Mouse (Mus musculus): ENCODE measurements at regions not wholly inside any gene's neighbourhood (a gene's known extent, or its start where the extent isn't known, plus 50 kb on each side); places are given as distances from the start of the nearest gene placed in this dataset.
A peak's percentile ranks its signal among the peaks of the same experiment; 100 is the strongest.

DNA sequence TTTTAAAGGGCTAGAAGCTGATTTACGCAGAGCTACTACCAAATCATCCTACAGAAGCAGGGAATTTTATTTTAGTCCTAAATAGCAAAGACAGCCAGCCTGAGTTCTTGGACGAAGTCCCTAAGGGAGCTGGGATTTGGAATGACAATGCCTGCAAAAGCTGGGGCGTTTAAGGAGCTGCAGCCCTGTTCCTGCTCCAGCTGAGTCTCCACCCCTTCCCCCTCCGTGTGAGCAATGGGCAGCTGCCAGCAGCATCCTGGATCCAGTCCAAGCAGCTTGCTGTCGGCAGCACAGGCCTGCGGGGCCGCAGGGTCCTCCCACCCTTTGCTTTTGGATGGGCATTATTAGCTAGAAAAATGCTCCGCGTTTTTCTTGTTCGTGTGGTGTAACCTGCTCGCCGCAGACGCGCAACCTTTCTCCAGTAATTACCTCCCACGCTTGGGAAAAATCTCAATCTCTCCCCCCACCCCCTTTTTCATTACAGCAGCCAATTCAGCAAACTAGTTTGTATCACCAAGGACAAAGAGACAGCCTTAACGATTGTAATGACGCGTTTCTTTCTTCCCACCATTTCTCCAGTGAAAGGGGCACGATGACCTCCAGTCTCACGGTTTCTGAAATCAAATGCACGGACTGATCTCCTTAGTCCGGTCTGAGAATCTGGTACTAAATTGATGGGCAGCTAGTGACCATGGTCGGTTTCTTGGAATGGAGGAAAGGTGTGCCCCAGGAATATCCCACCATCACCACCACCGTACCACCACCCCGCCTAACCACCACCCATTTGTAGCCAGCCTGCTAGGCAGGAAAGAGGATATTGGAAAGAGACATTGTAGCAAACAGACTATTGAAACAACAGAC, 78.5 kb upstream of the Med14 start:
- Histone ChIP-seq H3K4me1 (ENCODE audit: control insufficient read depth, insufficient read depth, low read length) (peaks cover 3% of the 10 kb centered on the region; the same call in 1 of the 2 replicates), H3K4me3 (ENCODE audit: insufficient read depth, low read length) (peak overlapping the region; percentile 42; the same call in 1 of the 2 replicates), H3K27ac (ENCODE audit: insufficient read depth, low read length) (peak overlapping the region; percentile 93)
- TF ChIP-seq CTCF (IDR thresholded peaks at IDR 0.05; ENCODE audit: borderline replicate concordance, insufficient read depth, low read length), result no peak
- TF ChIP-seq POLR2A (IDR thresholded peaks at IDR 0.05; ENCODE audit: low read depth, low read length), result no peak

DNA sequence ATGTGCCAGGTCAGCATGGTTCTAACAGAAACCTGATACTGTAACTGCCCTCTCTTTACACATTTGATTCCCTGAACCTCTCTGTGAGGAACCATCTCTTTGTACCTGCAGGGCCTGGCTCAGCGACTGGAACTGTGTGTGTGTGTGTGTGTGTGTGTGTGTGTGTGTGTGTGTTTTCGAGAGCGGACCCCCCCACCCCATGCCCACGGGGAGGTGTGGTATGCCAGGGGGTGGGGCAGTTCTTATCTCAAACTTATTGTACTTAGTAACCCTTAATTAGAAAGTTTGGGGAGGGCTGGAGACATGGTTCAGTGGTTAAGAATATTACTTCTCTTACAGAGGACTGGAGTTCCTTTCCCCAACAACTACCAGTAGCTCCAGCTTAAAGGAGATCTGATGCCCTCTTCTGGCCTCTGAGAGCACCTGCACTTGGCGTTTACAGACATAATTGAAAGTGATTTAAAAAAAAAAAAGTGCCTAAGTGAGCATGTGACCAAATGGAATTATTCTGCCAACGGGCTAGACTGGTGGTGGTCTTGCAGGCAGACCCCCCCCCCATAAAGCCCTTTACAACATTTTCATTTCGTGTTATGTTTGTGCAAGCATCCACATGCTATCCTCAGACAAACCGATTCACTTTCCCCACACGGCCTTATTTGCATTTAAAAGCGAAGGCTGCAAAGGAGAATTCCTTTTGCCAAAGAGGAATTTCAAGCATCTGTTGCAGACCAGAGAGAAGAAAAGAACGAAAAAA, 77.7 kb upstream of the Med14 start:
- H3K4me3 ChIP-seq (ENCODE audit: insufficient read depth, low read length), result peak overlapping the region; percentile 42

DNA sequence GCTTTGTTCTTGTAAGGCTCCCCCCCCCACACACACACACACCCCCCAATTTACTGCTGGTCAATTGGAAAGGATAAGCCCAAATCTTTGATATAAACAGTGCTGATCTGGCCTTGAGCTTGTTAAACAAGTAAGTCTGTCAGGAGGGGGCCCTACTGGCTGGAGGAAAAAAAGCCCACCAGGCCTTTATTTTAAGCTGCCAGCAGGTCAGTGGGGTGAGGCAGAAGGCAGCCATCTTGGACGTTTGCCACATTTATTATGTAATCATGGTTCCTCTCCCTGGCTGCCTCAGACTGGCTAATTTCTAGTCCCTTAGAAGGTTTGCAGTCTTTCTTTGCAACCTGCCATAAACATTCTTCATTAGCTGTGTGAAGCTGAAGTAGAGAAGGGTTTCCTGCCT, 75.9 kb upstream of the Med14 start:
- no peak overlapping the region for H3K27ac ChIP-seq (ENCODE audit: insufficient read depth, low read length)
- TF ChIP-seq CTCF (IDR thresholded peaks at IDR 0.05; ENCODE audit: borderline replicate concordance, insufficient read depth, low read length), result no peak
- no peak for TF ChIP-seq POLR2A (IDR thresholded peaks at IDR 0.05; ENCODE audit: low read depth, low read length)
- no peak overlapping the region for H3K4me3 ChIP-seq (ENCODE audit: insufficient read depth, low read length)
- peaks cover 3% of the 10 kb centered on the region; the same call in 1 of the 2 replicates for H3K4me1 ChIP-seq (ENCODE audit: control insufficient read depth, insufficient read depth, low read length)

More for the DNA sequence above, 77.7 kb upstream of the Med14 start:
- H3K27ac ChIP-seq (ENCODE audit: insufficient read depth, low read length), result peak overlapping the region; percentile 93
- no peak for TF ChIP-seq CTCF (IDR thresholded peaks at IDR 0.05; ENCODE audit: borderline replicate concordance, insufficient read depth, low read length)
- no peak for TF ChIP-seq POLR2A (IDR thresholded peaks at IDR 0.05; ENCODE audit: low read depth, low read length)
- H3K4me1 ChIP-seq (ENCODE audit: control insufficient read depth, insufficient read depth, low read length), result peaks cover 3% of the 10 kb centered on the region; the same call in 1 of the 2 replicates

DNA sequence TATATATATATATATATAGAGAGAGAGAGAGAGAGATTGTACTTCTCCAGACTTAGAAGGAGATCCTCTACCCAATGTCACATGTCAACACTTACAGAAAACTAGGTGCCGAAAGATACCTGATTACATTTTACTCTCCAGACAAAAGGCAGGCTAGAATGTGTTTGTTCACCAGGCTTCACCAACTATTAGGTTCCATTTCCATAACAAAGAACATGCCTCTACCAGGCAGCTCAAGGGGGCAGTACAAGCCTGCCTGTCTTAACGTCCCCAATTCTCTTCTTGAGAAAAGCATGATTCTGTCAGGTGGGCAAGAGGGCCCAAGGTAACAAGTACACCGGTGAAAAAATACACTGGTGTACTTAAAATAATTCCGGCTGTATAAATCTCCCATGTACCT, 72.8 kb upstream of the Med14 start:
- H3K27ac ChIP-seq (ENCODE audit: insufficient read depth, low read length), result no peak overlapping the region
- no peaks in the 10 kb centered on the region for H3K4me1 ChIP-seq (ENCODE audit: control insufficient read depth, insufficient read depth, low read length)
- no peak for TF ChIP-seq CTCF (IDR thresholded peaks at IDR 0.05; ENCODE audit: borderline replicate concordance, insufficient read depth, low read length)
- TF ChIP-seq POLR2A (IDR thresholded peaks at IDR 0.05; ENCODE audit: low read depth, low read length), result no peak
- H3K4me3 ChIP-seq (ENCODE audit: insufficient read depth, low read length), result no peak overlapping the region

DNA sequence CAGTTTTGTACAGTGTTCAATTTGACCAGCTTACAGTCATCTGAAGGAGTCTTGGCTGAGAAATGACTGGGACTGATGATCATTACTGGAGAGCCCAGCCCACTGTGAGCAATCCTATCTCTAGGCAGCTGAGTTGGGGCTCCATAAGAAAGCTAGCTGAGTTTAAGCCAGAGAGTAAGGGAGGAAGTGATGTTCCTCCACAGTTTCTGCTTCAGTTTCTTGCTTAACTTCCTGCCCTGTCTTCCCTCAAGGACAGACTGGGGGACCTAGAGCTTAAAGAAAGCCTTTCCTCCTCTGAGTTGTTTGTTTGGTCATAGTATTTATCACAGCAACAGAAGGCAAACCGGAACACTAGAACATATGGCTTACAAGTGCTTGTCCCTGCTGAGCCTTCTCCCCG, 70.8 kb upstream of the Med14 start:
- TF ChIP-seq CTCF (IDR thresholded peaks at IDR 0.05; ENCODE audit: borderline replicate concordance, insufficient read depth, low read length) (no peak), POLR2A (IDR thresholded peaks at IDR 0.05; ENCODE audit: low read depth, low read length) (no peak)
- Histone ChIP-seq H3K27ac (ENCODE audit: insufficient read depth, low read length) (no peak overlapping the region), H3K4me3 (ENCODE audit: insufficient read depth, low read length) (no peak overlapping the region), H3K4me1 (ENCODE audit: control insufficient read depth, insufficient read depth, low read length) (no peaks in the 10 kb centered on the region)

DNA sequence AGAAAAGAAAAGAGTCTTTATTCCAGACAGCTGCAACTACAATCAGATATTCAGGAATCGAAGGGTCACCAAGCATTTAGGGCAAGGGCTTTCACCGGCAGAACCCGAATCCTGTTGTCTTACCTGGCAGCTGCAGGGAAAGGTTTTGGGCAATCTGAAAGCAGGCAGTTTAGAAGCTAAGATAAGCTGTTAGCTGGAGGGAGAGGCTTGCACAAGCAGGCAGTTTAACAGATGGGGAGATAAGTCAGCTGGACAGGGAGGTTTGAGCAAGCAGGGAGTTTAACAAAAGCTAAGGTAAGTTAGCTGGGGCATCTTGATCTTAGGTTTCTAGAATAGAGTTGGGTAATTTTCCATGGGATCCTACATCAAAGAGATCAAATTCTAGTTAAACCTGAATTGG, 67.3 kb upstream of the Med14 start:
- H3K4me3 ChIP-seq (ENCODE audit: insufficient read depth, low read length), result no peak overlapping the region
- H3K4me1 ChIP-seq (ENCODE audit: control insufficient read depth, insufficient read depth, low read length), result no peaks in the 10 kb centered on the region
- no peak overlapping the region for H3K27ac ChIP-seq (ENCODE audit: insufficient read depth, low read length)
- TF ChIP-seq POLR2A (IDR thresholded peaks at IDR 0.05; ENCODE audit: low read depth, low read length), result no peak
- TF ChIP-seq CTCF (IDR thresholded peaks at IDR 0.05; ENCODE audit: borderline replicate concordance, insufficient read depth, low read length), result no peak

DNA sequence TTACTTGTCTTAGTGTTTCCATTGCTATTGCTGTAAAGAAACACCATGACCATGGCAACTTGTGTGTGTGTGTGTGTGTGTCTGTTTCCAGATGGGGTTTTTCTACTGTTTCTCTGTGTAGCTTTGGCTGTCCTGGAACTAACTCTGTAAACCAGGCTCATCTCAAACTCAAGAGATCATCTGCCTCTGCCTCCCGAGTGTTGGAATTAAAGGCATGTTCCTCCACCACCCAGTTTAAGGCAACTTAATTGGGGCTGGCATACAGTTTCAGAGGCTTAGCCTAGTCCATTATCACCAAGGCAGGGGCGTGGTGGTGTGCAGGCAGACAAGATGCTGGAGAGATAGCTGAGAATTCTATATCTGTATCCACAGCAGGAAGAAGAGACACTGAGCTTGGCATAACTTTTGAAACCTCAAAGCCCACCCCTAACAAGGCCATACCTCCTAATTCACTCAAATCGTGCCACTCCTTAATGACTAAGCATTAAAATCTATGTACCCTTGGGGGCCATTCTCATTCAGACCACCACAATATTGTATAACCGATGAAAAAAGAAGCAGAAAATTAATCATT, 65.5 kb upstream of the Med14 start:
- H3K4me3 ChIP-seq (ENCODE audit: insufficient read depth, low read length), result no peak overlapping the region
- H3K4me1 ChIP-seq (ENCODE audit: control insufficient read depth, insufficient read depth, low read length), result no peaks in the 10 kb centered on the region
- TF ChIP-seq POLR2A (IDR thresholded peaks at IDR 0.05; ENCODE audit: low read depth, low read length), result no peak
- no peak overlapping the region for H3K27ac ChIP-seq (ENCODE audit: insufficient read depth, low read length)

DNA sequence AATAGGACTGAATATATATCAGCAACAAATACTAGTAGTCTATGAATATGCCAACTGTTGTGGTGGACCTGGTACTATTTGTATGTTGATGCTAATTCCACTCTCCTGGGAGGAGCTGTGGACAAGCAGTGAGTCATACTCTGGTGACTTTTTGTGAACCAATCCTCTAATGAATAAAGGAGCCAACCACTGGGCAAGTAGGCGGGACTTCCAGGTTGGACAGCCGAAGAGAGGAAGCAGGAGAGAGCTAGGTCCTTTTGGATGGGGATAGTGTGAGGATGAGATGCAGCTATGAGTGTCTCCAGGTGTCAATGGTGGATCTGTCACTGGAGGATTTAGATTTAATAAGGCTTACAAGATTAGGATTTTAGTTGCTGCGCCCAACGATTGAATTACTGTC, 64.8 kb upstream of the Med14 start:
- Histone ChIP-seq H3K4me3 (ENCODE audit: insufficient read depth, low read length) (no peak overlapping the region), H3K4me1 (ENCODE audit: control insufficient read depth, insufficient read depth, low read length) (no peaks in the 10 kb centered on the region), H3K27ac (ENCODE audit: insufficient read depth, low read length) (no peak overlapping the region)
- no peak for TF ChIP-seq CTCF (IDR thresholded peaks at IDR 0.05; ENCODE audit: borderline replicate concordance, insufficient read depth, low read length)

DNA sequence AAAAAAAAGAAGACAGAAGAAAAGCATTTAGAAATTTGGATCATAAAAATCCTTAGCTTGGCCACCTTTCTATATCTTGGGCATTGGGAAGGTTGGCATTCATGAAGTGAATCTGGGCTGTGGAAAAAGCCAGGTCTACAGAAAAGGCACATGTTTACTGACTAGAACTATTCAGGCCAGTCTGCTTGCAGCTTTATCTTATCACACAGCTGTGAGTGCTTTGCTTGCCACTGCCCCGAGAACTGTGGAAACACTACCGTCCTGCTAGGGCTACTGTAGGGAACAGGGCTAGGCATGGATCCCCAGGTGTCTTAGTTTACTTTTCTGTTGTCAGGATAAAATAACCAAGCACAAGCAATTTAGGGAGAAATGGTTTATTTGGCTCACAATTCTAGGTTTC, 63.4 kb upstream of the Med14 start:
- Histone ChIP-seq H3K4me3 (ENCODE audit: insufficient read depth, low read length) (no peak overlapping the region), H3K27ac (ENCODE audit: insufficient read depth, low read length) (no peak overlapping the region), H3K4me1 (ENCODE audit: control insufficient read depth, insufficient read depth, low read length) (no peaks in the 10 kb centered on the region)
- TF ChIP-seq CTCF (IDR thresholded peaks at IDR 0.05; ENCODE audit: borderline replicate concordance, insufficient read depth, low read length) (no peak), POLR2A (IDR thresholded peaks at IDR 0.05; ENCODE audit: low read depth, low read length) (no peak)

DNA sequence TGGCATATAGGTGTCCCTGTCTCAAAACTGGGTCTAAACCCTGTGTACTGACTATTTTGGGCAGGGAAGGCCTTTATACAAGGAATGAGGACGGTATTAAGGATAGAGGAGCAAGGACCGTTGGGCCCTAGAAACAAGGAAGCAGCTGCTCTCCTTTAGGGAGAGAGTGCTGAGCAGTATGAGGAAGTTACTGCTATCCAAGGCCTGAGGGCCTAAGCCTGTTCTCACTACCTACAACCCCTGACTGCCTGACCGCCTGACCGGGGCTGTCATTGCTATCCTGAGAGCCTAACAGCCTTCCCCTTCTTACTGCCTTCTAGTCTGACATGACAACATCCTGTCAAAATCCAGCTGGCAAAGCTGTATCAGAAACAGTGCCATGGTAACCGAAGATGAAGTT, 62.6 kb upstream of the Med14 start:
- H3K27ac ChIP-seq (ENCODE audit: insufficient read depth, low read length), result no peak overlapping the region
- TF ChIP-seq CTCF (IDR thresholded peaks at IDR 0.05; ENCODE audit: borderline replicate concordance, insufficient read depth, low read length), result no peak
- TF ChIP-seq POLR2A (IDR thresholded peaks at IDR 0.05; ENCODE audit: low read depth, low read length), result no peak
- H3K4me1 ChIP-seq (ENCODE audit: control insufficient read depth, insufficient read depth, low read length), result no peaks in the 10 kb centered on the region
- H3K4me3 ChIP-seq (ENCODE audit: insufficient read depth, low read length), result no peak overlapping the region
